Mouse (Mus musculus) megakaryocyte, embryonic 14.5 days (primary cell): Measurements from ENCODE around the gene Amz1. TPM values are rescaled to one million over a fixed set of nuclear protein-coding genes. Genes with fewer than 3 reads are reported as not detected.
A peak's percentile ranks its signal among the peaks of the same experiment; 100 is the strongest.

Experiments used
- H3K27me3 ChIP-seq: replicated peaks from 2 replicates; pipeline ENCODE3; 2012; ENCODE audit warnings: inconsistent platforms
- H3K36me3 ChIP-seq: replicated peaks from 2 replicates; pipeline ENCODE3; 2012; ENCODE audit warnings: low read length, inconsistent platforms, mixed read lengths
- H3K4me1 ChIP-seq: 2 replicates; pipeline ENCODE4 v1.6.1; 2012; ENCODE audit warnings: inconsistent platforms
- H3K4me3 ChIP-seq: replicated peaks from 2 replicates; pipeline ENCODE3; 2012; ENCODE audit warnings: moderate library complexity, mild to moderate bottlenecking, inconsistent platforms
- H3K9me3 ChIP-seq: 2 replicates; pipeline ENCODE4 v1.6.1; 2012; ENCODE audit warnings: inconsistent platforms
- FLI1 ChIP-seq: IDR thresholded peaks from 2 replicates; pipeline ENCODE4 v1.6.1; 2012; ENCODE audit warnings: low read length, inconsistent platforms, mixed read lengths
- GATA1 ChIP-seq: IDR thresholded peaks from 3 replicates; pipeline ENCODE4 v1.6.1; 2012; ENCODE audit warnings: mixed read lengths, low read length, inconsistent platforms, borderline replicate concordance
- polyA plus RNA-seq: library from polyadenylated mRNA; stranded (reverse); fragments of >175 nt; gene quantifications from 2 replicates; pipeline ENCODE4 v1.2.3, GENCODE M21; 2012; ENCODE audit warnings: low replicate concordance; ENCODE audit not compliant: insufficient read depth

The Amz1 gene
- polyA plus RNA-seq, 1 experiment = 4.5 TPM

GRCm38 (mm10) chr5:140758864-140759263 is 34.9 kb downstream of the Amz1 start:
- H3K9me3 ChIP-seq = no peaks in the 10 kb centered on the region
- TF ChIP-seq FLI1 (no peak), GATA1 (no peak)
- H3K27me3 ChIP-seq = no peaks in the 10 kb centered on the region
- no peak overlapping the region for H3K4me3 ChIP-seq
- H3K36me3 ChIP-seq = peaks cover 80% of the 10 kb centered on the region
- peaks cover 26% of the 10 kb centered on the region for H3K4me1 ChIP-seq

- no peak for TF ChIP-seq GATA1
- no peak for TF ChIP-seq FLI1
- Histone ChIP-seq H3K27me3 (no peaks in the 10 kb centered on the region), H3K4me1 (peaks cover 63% of the 10 kb centered on the region), H3K9me3 (no peaks in the 10 kb centered on the region), H3K36me3 (peaks cover 66% of the 10 kb centered on the region), H3K4me3 (no peak overlapping the region)
These were observed 38.6 kb downstream of the Amz1 start for GRCm38 (mm10) chr5:140762540-140762939.

- Histone ChIP-seq H3K4me3 (peak overlapping the region; percentile 66), H3K27me3 (no peaks in the 10 kb centered on the region), H3K4me1 (peaks cover 84% of the 10 kb centered on the region), H3K36me3 (peaks cover 60% of the 10 kb centered on the region), H3K9me3 (no peaks in the 10 kb centered on the region)
- TF ChIP-seq FLI1 (no peak), GATA1 (no peak)
These were observed 41.1 kb downstream of the Amz1 start for GRCm38 (mm10) chr5:140764921-140765613.

GRCm38 (mm10) chr5:140766566-140766965 is 42.6 kb downstream of the Amz1 start:
- peaks cover 99% of the 10 kb centered on the region for H3K4me1 ChIP-seq
- TF ChIP-seq GATA1 (no peak), FLI1 (no peak)
- no peak overlapping the region for H3K4me3 ChIP-seq
- no peaks in the 10 kb centered on the region for H3K9me3 ChIP-seq
- peaks cover 51% of the 10 kb centered on the region for H3K36me3 ChIP-seq
- no peaks in the 10 kb centered on the region for H3K27me3 ChIP-seq

- Histone ChIP-seq H3K36me3 (peaks cover 39% of the 10 kb centered on the region), H3K9me3 (no peaks in the 10 kb centered on the region), H3K27me3 (no peaks in the 10 kb centered on the region), H3K4me3 (peak overlapping the region; percentile 75), H3K4me1 (peaks cover 100% of the 10 kb centered on the region)
- TF ChIP-seq FLI1 (no peak), GATA1 (no peak)
These were observed 43.8 kb downstream of the Amz1 start for GRCm38 (mm10) chr5:140767704-140768141.

- TF ChIP-seq FLI1 = no peak
- no peak for TF ChIP-seq GATA1
- Histone ChIP-seq H3K27me3 (no peaks in the 10 kb centered on the region), H3K9me3 (no peaks in the 10 kb centered on the region), H3K4me1 (peaks cover 100% of the 10 kb centered on the region), H3K4me3 (peak overlapping the region; percentile 48), H3K36me3 (peaks cover 39% of the 10 kb centered on the region)
These were observed 44.4 kb downstream of the Amz1 start for GRCm38 (mm10) chr5:140768333-140768732.

GRCm38 (mm10) chr5:140771612-140772011 is 47.7 kb downstream of the Amz1 start:
- TF ChIP-seq GATA1 (no peak), FLI1 (no peak)
- Histone ChIP-seq H3K4me1 (peaks cover 97% of the 10 kb centered on the region), H3K36me3 (peaks cover 56% of the 10 kb centered on the region), H3K27me3 (no peaks in the 10 kb centered on the region), H3K4me3 (peak overlapping the region; percentile 53), H3K9me3 (no peaks in the 10 kb centered on the region)

- peaks cover 97% of the 10 kb centered on the region for H3K4me1 ChIP-seq
- no peaks in the 10 kb centered on the region for H3K27me3 ChIP-seq
- peaks cover 62% of the 10 kb centered on the region for H3K36me3 ChIP-seq
- TF ChIP-seq GATA1 (no peak), FLI1 (no peak)
- H3K4me3 ChIP-seq = peak overlapping the region; percentile 53
- no peaks in the 10 kb centered on the region for H3K9me3 ChIP-seq
These were observed 48.2 kb downstream of the Amz1 start for GRCm38 (mm10) chr5:140772158-140772557.

GRCm38 (mm10) chr5:140775111-140775510 is 51.2 kb downstream of the Amz1 start:
- no peaks in the 10 kb centered on the region for H3K9me3 ChIP-seq
- H3K4me3 ChIP-seq = no peak overlapping the region
- H3K36me3 ChIP-seq = peaks cover 72% of the 10 kb centered on the region
- TF ChIP-seq GATA1 (no peak), FLI1 (no peak)
- peaks cover 97% of the 10 kb centered on the region for H3K4me1 ChIP-seq
- no peaks in the 10 kb centered on the region for H3K27me3 ChIP-seq

- Histone ChIP-seq H3K4me1 (peaks cover 97% of the 10 kb centered on the region), H3K36me3 (peaks cover 84% of the 10 kb centered on the region), H3K27me3 (no peaks in the 10 kb centered on the region), H3K4me3 (peak overlapping the region; percentile 44), H3K9me3 (no peaks in the 10 kb centered on the region)
- no peak for TF ChIP-seq GATA1
- TF ChIP-seq FLI1 = no peak
These were observed 53.0 kb downstream of the Amz1 start for GRCm38 (mm10) chr5:140776968-140777367.
